Mouse (Mus musculus) megakaryocyte, embryonic 14.5 days (primary cell): ENCODE data around the gene Cox8a. TPM values are rescaled to one million over a fixed set of nuclear protein-coding genes. Genes with fewer than 3 reads are reported as not detected.

Experiments
- H3K27me3 ChIP-seq: replicated peaks from 2 replicates; pipeline ENCODE3; 2012; ENCODE audit warnings: inconsistent platforms
- H3K36me3 ChIP-seq: replicated peaks from 2 replicates; pipeline ENCODE3; 2012; ENCODE audit warnings: low read length, inconsistent platforms, mixed read lengths
- H3K4me1 ChIP-seq: 2 replicates; pipeline ENCODE4 v1.6.1; 2012; ENCODE audit warnings: inconsistent platforms
- H3K4me3 ChIP-seq: replicated peaks from 2 replicates; pipeline ENCODE3; 2012; ENCODE audit warnings: moderate library complexity, mild to moderate bottlenecking, inconsistent platforms
- H3K9me3 ChIP-seq: 2 replicates; pipeline ENCODE4 v1.6.1; 2012; ENCODE audit warnings: inconsistent platforms
- FLI1 ChIP-seq: IDR thresholded peaks from 2 replicates; pipeline ENCODE4 v1.6.1; 2012; ENCODE audit warnings: low read length, inconsistent platforms, mixed read lengths
- GATA1 ChIP-seq: IDR thresholded peaks from 3 replicates; pipeline ENCODE4 v1.6.1; 2012; ENCODE audit warnings: mixed read lengths, low read length, inconsistent platforms, borderline replicate concordance
- polyA plus RNA-seq: library from polyadenylated mRNA; stranded (reverse); fragments of >175 nt; gene quantifications from 2 replicates; pipeline ENCODE4 v1.2.3, GENCODE M21; 2012; ENCODE audit warnings: low replicate concordance; ENCODE audit not compliant: insufficient read depth

The Cox8a gene
- polyA plus RNA-seq, 1 experiment: 491 TPM

DNA sequence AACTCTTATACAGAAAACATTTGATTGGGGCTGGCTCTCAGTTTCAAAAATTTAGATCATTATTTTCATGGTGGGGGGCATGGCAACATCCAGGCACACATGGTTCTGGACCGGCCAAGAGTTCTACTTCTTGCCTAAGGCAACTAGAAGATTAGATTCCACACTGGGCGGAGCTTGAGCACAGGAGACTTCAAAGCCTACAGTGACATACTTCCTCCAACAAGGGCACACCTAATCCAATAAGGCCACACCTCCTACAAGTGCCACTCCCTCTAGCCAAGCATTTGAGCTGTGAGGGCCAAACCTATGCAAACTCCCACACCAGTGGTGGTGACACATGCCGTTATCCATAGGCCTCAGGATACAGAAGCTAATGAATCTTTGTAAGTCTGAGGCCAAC lies 28.6 kb upstream of the Cox8a start:
- Histone ChIP-seq H3K4me3 (no peak overlapping the region), H3K27me3 (peaks cover 24% of the 10 kb centered on the region), H3K4me1 (peaks cover 24% of the 10 kb centered on the region), H3K36me3 (no peaks in the 10 kb centered on the region), H3K9me3 (no peaks in the 10 kb centered on the region)
- TF ChIP-seq FLI1: no peak
- no peak for TF ChIP-seq GATA1

DNA sequence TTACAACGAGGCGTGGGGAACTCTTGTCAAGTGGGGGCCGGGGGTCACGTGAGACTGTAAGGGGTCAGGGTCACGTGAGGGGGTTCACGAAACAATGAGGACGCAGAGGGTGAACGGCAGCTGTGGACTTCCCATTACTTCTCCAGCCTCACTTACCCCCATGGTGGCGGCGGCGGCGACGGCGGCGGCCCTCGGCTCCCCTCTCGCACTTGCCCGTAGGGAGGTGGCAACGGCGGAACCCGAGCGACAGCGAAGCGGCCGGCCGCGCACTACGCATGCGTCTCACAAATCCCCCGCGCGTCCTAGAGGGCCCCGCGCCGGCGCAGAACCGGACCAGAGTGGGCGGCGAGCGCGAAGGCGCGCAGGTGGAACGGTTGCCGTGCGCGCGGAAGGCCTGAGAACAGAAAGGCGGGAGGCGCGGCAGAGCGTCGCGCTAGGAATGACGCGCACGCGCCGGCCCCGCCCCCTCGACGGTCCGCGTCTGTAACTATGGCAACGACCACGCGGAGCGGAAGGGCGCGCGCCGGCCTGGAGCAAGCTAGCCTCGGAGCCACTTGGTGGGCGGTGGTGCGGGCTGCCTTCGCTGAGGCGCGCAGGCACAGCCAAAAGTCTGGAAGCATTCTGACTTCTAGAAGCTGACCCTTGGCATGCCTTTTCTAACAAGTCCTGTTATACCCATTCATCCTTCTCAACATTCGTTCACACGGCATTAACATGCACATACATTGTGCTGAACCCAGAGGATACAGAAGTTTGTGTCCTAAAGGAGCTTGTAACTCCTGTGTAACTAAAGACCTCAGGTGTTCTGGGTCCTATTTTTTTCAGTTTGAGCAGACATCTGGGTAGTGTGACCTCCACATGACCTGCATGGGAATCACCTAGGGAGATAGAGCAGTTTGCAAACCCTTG lies 23.6 kb upstream of the Cox8a start, which contains the start of gene Naa40:
Gene Naa40, minus strand, starts transcription at position 402 of the 909 bp plus-strand sequence.
- Histone ChIP-seq H3K4me3 (peak within 1 kb of the TSS; percentile 99), H3K9me3 (no peaks in the 10 kb centered on the region), H3K36me3 (peaks cover 26% of the 10 kb centered on the region), H3K27me3 (peaks cover 24% of the 10 kb centered on the region), H3K4me1 (peaks cover 50% of the 10 kb centered on the region)
- TF ChIP-seq FLI1 (no peak), GATA1 (no peak)

DNA sequence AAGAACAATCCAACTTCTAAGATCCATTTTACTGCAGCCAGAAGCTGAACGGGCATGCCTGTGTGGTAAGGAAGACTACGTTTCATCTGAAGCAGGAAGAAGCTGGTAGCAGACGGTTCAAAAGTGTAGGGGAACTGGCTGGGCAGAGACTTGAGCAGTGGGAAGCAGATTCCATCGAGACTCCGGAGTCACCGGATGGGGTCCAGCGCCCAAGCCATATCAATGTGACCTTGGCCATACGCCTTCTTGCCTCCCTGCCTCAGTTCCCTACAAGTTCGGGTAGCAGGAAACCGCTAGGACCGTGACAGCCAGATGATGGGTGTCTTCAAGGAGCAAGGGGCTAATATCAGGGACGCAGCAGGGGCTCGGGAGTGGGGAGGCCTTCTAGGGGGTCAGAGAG lies 22.9 kb upstream of the Cox8a start:
- Histone ChIP-seq H3K27me3 (peaks cover 23% of the 10 kb centered on the region), H3K4me1 (peaks cover 55% of the 10 kb centered on the region), H3K4me3 (peak overlapping the region; percentile 99), H3K36me3 (peaks cover 33% of the 10 kb centered on the region), H3K9me3 (no peaks in the 10 kb centered on the region)
- TF ChIP-seq GATA1 (no peak), FLI1 (no peak)

DNA sequence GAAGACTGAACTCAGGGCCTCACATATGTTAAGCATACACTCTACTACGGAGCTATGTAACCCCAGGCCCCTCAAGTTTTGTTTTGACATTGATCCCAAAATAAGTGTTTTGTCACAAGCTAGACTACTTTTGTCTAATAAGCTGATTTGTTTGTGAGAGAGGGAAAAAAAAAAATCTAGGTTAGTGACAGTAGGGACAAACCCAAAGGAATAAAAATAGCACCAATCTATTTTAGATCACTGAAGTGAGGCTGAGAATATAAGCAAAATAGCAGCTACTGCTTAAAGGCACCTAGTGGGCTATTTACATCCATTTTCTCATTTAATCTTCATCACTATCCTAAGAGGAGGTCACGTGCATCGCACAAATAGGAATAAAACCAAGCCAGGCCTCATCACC lies 22.2 kb upstream of the Cox8a start:
- Histone ChIP-seq H3K4me3 (peak overlapping the region; percentile 99), H3K27me3 (peaks cover 17% of the 10 kb centered on the region), H3K4me1 (peaks cover 61% of the 10 kb centered on the region), H3K36me3 (peaks cover 35% of the 10 kb centered on the region), H3K9me3 (no peaks in the 10 kb centered on the region)
- TF ChIP-seq FLI1: no peak
- TF ChIP-seq GATA1: no peak

DNA sequence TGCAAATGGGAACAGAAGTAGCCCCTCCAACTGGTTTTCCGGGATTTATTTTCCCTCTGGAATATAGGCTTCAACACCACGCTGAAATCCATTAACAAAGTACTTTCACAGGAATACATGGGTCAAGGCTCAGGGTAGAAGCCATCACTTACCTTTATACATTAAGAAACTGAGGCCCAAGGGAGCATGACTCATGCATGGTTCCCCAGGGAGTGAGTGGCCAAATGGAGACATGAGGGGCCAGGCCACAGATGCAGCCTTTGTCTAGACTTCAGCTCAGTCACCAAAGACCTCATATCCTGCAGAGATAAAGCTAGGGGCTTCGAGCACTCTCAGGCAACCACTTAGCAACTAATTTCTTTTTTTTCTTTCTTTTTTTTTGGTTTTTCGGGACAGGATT lies 19.3 kb upstream of the Cox8a start:
- peaks cover 63% of the 10 kb centered on the region for H3K4me1 ChIP-seq
- TF ChIP-seq GATA1: no peak
- TF ChIP-seq FLI1: no peak
- H3K36me3 ChIP-seq: peaks cover 61% of the 10 kb centered on the region
- H3K27me3 ChIP-seq: no peaks in the 10 kb centered on the region
- H3K4me3 ChIP-seq: peak overlapping the region; percentile 23
- no peaks in the 10 kb centered on the region for H3K9me3 ChIP-seq

DNA sequence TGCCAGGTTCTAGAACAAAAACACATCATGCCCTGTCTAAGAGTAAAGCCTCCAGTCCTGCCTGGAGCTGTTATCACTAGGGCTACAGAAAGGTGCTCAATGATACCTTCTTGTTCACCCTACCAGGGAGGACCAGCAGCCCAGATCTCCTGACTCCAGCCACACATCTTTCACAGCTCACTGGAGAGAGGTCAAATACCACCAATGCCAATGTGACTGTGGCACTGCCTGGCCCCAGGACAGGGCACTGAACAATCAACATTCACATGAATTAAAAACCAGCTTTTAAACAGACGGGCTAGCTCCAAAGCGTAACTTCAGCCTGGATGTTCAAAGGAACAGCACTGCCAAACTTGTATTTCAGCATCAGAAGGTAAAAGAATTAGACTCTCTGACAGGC lies 18.6 kb upstream of the Cox8a start:
- Histone ChIP-seq H3K36me3 (peaks cover 68% of the 10 kb centered on the region), H3K4me3 (no peak overlapping the region), H3K9me3 (no peaks in the 10 kb centered on the region), H3K4me1 (peaks cover 58% of the 10 kb centered on the region), H3K27me3 (no peaks in the 10 kb centered on the region)
- TF ChIP-seq FLI1 (no peak), GATA1 (no peak)

DNA sequence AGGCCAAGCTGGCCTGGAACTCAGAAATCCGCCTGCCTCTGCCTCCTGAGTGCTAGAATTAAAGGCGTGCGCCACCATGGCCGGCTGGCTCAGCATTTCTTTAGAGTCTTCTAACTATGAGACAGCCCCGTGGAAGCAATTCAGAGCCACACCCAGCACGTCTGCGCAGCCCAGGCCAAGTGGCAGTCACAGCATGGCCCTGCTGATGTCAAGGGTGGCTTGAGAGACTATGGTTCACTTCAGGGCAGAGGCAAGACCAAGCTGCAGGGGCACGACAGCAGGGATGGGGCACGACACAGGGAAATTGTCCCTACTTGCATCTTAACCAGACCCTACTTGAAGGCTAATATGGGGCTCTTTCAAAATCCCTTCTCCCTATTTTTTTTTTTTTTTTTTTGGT lies 18.0 kb upstream of the Cox8a start:
- Histone ChIP-seq H3K27me3 (no peaks in the 10 kb centered on the region), H3K4me1 (peaks cover 57% of the 10 kb centered on the region), H3K9me3 (no peaks in the 10 kb centered on the region), H3K4me3 (no peak overlapping the region), H3K36me3 (peaks cover 74% of the 10 kb centered on the region)
- TF ChIP-seq GATA1: no peak
- TF ChIP-seq FLI1: no peak

DNA sequence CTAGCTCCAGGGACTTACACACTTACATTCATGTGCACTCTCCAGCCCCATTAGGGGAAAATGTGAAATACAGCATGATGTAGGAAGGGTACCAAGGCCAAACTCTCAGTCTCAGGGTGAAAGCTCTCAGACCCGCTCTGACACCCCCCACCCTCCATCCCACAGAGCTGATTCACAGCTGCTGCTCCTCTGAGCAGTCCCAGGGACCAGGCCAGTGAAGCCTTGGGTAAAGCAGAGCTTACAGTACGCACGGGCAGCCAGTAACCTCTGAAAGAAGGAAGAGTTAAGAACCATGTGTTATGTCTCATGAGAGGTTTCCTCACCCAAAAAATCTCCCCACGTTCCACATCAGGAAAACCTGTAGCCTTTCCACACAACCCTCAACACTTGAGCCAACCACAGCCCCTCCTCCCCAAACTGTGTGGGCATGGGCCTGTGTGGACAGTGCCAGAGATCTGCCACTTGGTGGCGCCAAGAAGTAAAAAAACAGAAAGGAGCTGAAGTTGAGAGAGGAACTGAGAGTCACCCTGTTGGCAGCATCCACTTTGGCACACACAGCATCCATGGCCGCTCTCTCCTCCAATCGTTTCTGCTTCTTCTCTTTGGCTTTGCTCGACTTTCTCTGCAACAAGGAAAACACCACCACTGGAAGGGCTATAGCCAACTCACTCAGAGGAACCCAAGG lies 17.3 kb upstream of the Cox8a start:
- TF ChIP-seq GATA1: no peak
- no peak for TF ChIP-seq FLI1
- H3K4me1 ChIP-seq: peaks cover 53% of the 10 kb centered on the region
- H3K4me3 ChIP-seq: no peak overlapping the region
- H3K36me3 ChIP-seq: peaks cover 81% of the 10 kb centered on the region
- H3K9me3 ChIP-seq: no peaks in the 10 kb centered on the region
- H3K27me3 ChIP-seq: no peaks in the 10 kb centered on the region

DNA sequence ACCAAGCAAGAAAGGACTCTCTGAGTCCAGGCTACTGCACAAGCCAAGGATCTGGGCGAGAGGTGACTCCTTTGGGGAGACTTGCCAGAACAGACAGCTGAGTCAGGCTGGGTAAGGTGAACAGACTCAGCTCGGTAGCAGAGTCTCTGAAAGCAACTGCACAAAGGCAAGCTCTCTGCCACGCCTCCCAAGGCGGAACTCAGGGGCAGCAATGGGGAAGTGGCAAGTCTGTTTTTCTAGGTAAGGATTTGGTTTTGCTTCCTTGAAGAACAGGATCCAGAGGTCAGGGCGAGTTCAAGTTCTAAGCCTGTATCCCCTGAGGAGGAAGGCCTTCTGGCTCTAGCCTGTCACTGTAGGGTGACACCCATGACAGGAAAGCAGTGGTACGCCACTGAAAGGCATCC lies 9.1 kb upstream of the Cox8a start:
- H3K9me3 ChIP-seq: no peaks in the 10 kb centered on the region
- H3K36me3 ChIP-seq: peaks cover 70% of the 10 kb centered on the region
- peak overlapping the region; percentile 30 for H3K4me3 ChIP-seq
- H3K4me1 ChIP-seq: peaks cover 24% of the 10 kb centered on the region
- H3K27me3 ChIP-seq: no peaks in the 10 kb centered on the region
- TF ChIP-seq FLI1 (no peak), GATA1 (no peak)

DNA sequence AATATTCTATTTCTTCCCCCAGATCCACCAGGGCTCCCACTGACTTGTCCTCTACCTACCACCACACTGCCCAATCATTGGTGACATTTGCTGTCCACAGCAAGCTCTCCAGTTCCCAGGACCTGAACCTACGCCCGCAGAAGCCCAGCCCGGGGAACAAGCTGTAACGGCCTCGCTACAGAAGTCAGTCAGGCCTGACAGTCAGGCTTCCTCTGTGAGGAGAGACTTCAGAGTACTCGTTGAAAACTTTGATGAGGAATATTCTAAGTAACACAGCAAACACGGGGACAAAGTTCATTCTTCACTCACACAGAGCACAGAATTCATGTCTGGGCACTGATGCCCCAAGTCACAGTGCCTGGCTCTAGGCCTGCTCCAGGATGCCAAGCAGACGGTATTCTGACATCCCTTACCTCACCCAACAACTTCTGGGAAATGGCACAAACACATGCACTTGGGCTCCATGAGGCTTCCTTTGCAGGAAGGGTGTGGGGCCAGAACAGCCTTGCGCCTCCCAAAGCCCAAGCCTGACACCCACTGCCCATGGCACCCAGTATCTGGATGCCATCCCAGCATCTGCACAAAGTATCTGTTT lies 7.8 kb upstream of the Cox8a start:
- Histone ChIP-seq H3K4me1 (peaks cover 22% of the 10 kb centered on the region), H3K4me3 (no peak overlapping the region), H3K36me3 (peaks cover 57% of the 10 kb centered on the region), H3K9me3 (no peaks in the 10 kb centered on the region), H3K27me3 (no peaks in the 10 kb centered on the region)
- TF ChIP-seq GATA1 (no peak), FLI1 (no peak)
